Mouse (Mus musculus) adipocyte (in vitro differentiated cells): ENCODE results near the gene Esp22.
A peak's percentile ranks its signal among the peaks of the same experiment; 100 is the strongest.
"Not testable (repeated sequence)": the region's sequence is repeated elsewhere in the genome, so short reads cannot be mapped to it uniquely, and the experiment has no call there.

ENCODE experiments used
- DNase-seq: peaks from one replicate; pipeline ENCODE4 v3.0.0-alpha.2; 2016; ENCODE audit warnings: low spot score

Esp22 gene

DNA sequence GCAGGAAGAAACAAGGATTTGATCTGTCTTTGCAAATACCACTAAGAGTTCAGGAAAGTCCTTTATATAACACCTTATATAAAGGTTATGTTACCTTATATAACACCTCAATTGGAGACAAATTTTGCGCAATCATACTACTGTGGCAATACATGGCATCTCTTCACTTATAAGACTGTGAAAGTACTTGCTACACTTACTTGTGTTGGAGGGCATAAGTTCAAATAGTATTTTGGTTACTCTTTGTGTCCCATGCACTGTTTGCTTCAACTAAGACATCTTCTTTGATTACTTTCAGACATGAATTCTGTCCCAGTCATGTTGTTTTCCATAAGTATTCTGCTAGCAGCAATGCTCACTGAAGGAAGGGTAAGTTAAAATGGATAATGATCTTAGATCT is at the start of gene Esp22:
Gene Esp22 (plus strand): TSS at position 301 of the 400 bp plus-strand sequence.
- DNase-seq: no peak

DNA sequence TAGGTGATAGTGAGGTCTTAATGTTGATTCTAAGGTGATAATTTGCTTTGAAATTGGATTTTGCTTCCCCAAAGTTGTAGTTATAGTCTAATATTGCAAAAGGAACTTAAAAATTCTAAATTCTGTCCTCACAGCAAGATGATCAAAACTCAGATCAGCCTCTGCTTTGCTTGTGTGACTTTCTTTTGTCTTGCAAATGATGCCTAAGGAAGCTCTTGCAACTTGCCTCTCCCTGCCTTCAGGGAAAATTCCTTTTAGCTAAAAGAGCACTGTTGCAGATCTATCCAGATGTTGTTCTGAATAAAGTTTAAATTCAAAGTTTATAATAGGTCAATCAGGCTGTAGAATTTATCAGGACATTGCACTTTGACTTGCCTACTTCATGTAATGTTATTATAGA is 31.5 kb upstream of the Esp22 start:
- DNase-seq: no peak

DNA sequence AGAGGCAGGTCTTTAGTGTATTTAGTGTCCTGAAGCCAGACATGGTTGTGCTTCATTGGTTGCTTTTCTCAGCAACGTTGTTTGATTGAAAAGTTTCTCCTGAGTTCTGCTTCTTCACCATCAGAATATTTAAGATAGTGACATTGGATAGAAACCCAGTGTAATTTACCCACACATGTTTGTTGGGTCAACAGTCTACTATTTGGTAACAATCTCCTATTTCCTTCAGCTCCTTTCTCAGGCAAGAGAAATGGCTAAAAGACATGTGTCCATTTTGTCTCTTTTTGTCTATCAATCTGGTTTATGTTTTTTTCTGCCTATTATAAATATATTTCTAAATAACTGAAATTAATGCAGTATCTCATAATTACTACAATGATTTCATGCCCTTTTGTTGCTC is 18.2 kb upstream of the Esp22 start, which contains the start of gene Esp23:
Gene Esp23 (minus strand): TSS at position 101 of the 400 bp plus-strand sequence.
- no peak for DNase-seq

DNA sequence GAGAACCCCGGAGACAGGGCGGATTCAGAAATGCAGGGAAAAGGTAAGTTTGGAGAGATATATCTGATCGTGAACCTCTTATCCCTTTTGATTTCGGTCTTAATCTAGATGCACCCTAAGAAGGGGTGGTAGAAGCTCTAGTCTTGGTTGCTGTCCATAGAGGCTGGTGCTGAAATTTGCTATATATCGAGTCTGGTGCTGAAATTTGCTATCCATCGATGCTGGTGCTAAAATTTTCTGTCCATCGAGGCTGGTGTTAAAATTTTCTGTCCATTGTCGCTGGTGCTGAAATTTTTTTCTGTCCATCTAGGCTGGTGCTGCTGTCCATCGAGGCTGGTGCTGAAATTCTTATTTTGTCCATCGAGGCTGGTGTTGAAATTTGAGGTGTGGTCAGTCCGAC is 12.0 kb downstream of the Esp22 start:
- DNase-seq: peak; percentile 7

DNA sequence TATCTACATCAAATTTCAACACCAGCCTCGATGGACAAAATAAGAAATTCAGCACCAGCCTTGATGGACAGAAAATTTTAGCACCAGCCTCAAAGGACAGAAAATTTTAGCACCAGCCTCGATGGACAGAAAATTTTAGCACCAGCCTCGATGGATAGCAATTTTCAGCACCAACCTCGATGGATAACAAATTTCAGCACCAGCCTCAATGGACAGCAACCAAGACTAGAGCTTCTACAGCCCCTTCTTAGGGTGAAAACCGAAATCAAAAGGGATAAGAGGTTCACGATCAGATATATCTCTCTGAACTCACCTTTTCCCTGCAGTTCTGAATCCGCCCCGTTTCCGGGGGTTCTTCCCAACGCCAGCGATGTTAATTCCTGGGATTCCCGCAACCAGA is 34.0 kb downstream of the Esp22 start:
- DNase-seq: not testable (repeated sequence)
